Mouse (Mus musculus) intestine, embryonic 16.5 days (tissue): ENCODE data around the gene Trappc5. TPM values are rescaled to one million over a fixed set of nuclear protein-coding genes. Genes with fewer than 3 reads are reported as not detected.

ENCODE experiments used
- ATAC-seq: fragments of 200-750 bp; cut with Nextera tagmentation; 2 replicates; pipeline ENCODE4 v1.8.0; 2017; ENCODE audit warnings: moderate TSS enrichment, moderate library complexity
- H3K27ac ChIP-seq: fragments of 300-500 bp; sonication (generic); 2 replicates; pipeline ENCODE4 v1.5.1; 2014; ENCODE audit warnings: mild to moderate bottlenecking, low read length
- H3K27me3 ChIP-seq: fragments of 300-500 bp; sonication (generic); replicated peaks from 2 replicates; pipeline ENCODE4 v1.6.1; 2014; ENCODE audit warnings: low read length, control low read depth, mixed read lengths; ENCODE audit not compliant: control insufficient read depth, insufficient read depth
- H3K36me3 ChIP-seq: fragments of 300-500 bp; sonication (generic); 2 replicates; pipeline ENCODE4 v1.6.1; 2014; ENCODE audit warnings: low read length, control low read depth; ENCODE audit not compliant: control insufficient read depth, insufficient read depth
- H3K4me1 ChIP-seq: fragments of 300-500 bp; sonication (generic); 2 replicates; pipeline ENCODE4 v1.6.1; 2014; ENCODE audit warnings: low read length, control low read depth, mixed read lengths; ENCODE audit not compliant: control insufficient read depth, insufficient read depth
- H3K4me2 ChIP-seq: fragments of 300-500 bp; sonication (generic); 2 replicates; pipeline ENCODE4 v1.6.1; 2014; ENCODE audit warnings: low read depth, low read length, control low read depth
- H3K4me3 ChIP-seq: fragments of 300-500 bp; sonication (generic); 2 replicates; pipeline ENCODE4 v1.5.1; 2014; ENCODE audit warnings: mild to moderate bottlenecking, low read length
- H3K9ac ChIP-seq: fragments of 300-500 bp; sonication (generic); 2 replicates; pipeline ENCODE4 v1.6.1; 2014; ENCODE audit warnings: low read depth, low read length
- H3K9me3 ChIP-seq: fragments of 300-500 bp; sonication (generic); 2 replicates; pipeline ENCODE4 v1.6.1; 2016; ENCODE audit warnings: low read length, control low read depth; ENCODE audit not compliant: control insufficient read depth
- WGBS: fragments of 180-500 bp; shearing (Covaris S2); extraction: QIAGEN DNeasy Blood & Tissue Kit; methylation state at CpG from one replicate; pipeline ENCODE4 v1.1.7; 2014; 5-methylcytosine and 5-hydroxymethylcytosine counted together
- polyA plus RNA-seq: library from polyadenylated mRNA; unstranded; fragments of >200 nt; fragmentation: Nextera tagmentation; extraction: Ambion mirVana; gene quantifications from 2 replicates; pipeline ENCODE4 v1.2.1, GENCODE M21; 2015

Trappc5 gene
- polyA plus RNA-seq, 1 experiment from 2014 or later: 38.8 TPM

GRCm38 (mm10) chr8:3670388-3670787 lies 5.7 kb upstream of the Trappc5 start:
- H3K9ac ChIP-seq: no peak overlapping the region
- no peaks in the 10 kb centered on the region for H3K36me3 ChIP-seq
- ATAC-seq: no peak
- no peak overlapping the region for H3K27ac ChIP-seq
- no peak overlapping the region for H3K4me3 ChIP-seq
- no peaks in the 10 kb centered on the region for H3K27me3 ChIP-seq
- WGBS: 77% methylated on average over 2 of the region's 2 CpGs
- no peaks in the 10 kb centered on the region for H3K9me3 ChIP-seq
- no peak overlapping the region for H3K4me2 ChIP-seq
- H3K4me1 ChIP-seq: no peaks in the 10 kb centered on the region

DNA sequence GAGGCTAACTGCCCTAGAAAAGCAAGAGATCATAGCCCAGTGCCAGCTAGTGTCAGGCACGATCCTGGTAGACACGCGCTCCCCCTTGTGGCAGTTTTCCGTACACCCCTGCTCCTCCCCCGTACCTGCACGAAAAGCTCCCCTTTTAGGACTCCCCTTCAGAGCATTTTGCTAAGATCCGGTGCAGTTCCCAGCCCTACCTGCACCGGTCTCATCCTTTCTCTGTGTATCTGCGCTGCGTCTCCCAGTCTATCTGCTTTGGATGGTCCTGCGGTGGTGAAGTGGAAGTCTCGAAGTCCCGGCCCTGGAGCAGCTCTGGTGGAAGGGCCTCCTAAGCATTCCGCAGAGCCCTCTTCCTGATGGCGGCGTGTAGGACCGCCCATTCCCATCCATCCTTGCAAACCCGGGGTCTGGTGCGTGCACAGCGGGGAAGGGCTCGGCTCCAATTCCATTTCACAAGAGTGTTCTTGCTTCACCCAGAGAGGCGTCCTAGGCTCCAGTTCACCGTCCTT lies 4.1 kb upstream of the Trappc5 start, which contains the start of gene Fcor:
TSS of gene Fcor (minus strand) at position 383 of the 512 bp plus-strand sequence.
- Histone ChIP-seq H3K4me2 (peak within 1 kb of the TSS; percentile 71), H3K27me3 (no peaks in the 10 kb centered on the region), H3K27ac (peak within 1 kb of the TSS; percentile 50; the same call in 1 of the 2 replicates), H3K4me3 (peak within 1 kb of the TSS; percentile 60), H3K36me3 (no peaks in the 10 kb centered on the region), H3K9me3 (no peaks in the 10 kb centered on the region), H3K9ac (peak within 1 kb of the TSS; percentile 67), H3K4me1 (peaks cover 2% of the 10 kb centered on the region; the same call in 1 of the 2 replicates)
- ATAC-seq: peak; percentile 83
- 0% methylated on average over 23 of the region's 23 CpGs for WGBS

DNA sequence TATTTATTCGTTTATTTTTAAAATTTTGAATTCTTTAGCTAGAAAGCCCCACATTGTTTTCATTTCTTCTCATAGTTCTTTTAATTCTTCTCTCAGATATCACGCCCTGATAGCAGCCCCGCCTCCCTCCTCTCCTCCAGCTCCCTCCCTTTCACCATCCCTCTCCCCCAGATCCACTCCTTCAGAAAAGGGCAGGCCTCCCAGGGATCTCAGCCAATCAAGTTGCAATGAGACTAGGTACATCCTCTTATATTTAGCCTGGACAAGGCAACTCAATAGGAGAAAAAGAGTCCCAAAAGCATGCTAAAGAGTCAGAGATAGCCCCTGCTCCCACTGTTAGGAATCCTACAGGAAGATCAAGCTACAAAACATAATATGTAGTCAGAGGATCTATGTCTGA lies 1.4 kb upstream of the Trappc5 start:
- peaks cover 11% of the 10 kb centered on the region for H3K4me1 ChIP-seq
- WGBS: 52% methylated on average over 3 of the region's 3 CpGs
- no peaks in the 10 kb centered on the region for H3K9me3 ChIP-seq
- no peak overlapping the region for H3K27ac ChIP-seq
- H3K27me3 ChIP-seq: no peaks in the 10 kb centered on the region
- peaks cover 10% of the 10 kb centered on the region for H3K36me3 ChIP-seq
- no peak for ATAC-seq
- H3K9ac ChIP-seq: no peak overlapping the region
- H3K4me2 ChIP-seq: no peak overlapping the region
- H3K4me3 ChIP-seq: no peak overlapping the region

DNA sequence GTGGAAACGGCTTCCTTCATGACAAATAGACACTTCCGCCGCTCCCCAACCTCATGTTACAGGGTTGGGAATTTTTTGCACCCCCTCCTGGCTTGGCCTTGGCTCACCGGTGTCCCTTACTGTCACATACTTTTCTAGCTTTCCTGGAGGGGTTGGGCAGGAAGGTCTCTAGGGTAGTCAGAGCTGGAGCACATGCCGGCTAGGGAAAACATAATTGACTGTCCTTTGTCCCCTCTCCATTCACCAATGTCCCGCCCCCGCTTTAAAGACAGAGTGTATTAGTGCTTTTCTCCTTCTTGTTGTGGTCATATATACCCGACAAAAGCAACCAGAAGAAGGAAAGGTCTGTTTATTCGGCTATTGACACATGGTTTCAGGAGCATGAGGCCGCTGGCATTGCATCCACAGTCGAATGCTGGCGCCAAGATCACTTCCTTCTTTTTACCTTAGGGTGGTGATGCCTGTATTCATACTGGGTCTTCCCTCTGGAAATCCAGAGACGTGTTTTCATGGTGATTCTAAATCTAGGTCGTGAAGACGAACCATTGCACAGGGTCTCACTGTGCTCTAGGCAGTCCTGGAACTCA lies 987 bp downstream of the Trappc5 start:
- peak; percentile 20 for ATAC-seq
- H3K4me1 ChIP-seq: peaks cover 11% of the 10 kb centered on the region
- WGBS: 2% methylated on average over 15 of the region's 15 CpGs
- no peaks in the 10 kb centered on the region for H3K9me3 ChIP-seq
- H3K4me2 ChIP-seq: peak overlapping the region; percentile 80
- H3K27me3 ChIP-seq: no peaks in the 10 kb centered on the region
- peak overlapping the region; percentile 86 for H3K9ac ChIP-seq
- H3K36me3 ChIP-seq: peaks cover 18% of the 10 kb centered on the region
- H3K27ac ChIP-seq: peak overlapping the region; percentile 97
- H3K4me3 ChIP-seq: peak overlapping the region; percentile 70

DNA sequence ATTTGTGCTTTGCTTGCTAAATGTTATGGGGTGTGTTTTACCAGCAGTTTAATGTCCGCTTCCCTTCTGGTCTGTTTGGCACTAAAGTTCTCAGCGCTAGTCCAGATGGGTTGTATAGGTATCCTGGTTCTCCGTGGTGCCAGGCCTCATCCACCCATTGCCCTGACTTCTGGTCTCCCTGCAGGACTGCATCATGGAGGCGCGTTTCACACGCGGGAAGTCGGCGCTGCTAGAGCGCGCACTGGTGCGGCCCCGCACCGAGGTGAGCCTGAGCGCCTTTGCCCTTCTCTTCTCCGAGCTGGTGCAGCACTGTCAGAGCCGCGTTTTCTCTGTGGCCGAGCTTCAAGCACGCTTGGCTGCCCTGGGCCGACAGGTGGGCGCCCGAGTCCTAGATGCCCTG lies 2.7 kb downstream of the Trappc5 start:
- Histone ChIP-seq H3K4me1 (peaks cover 11% of the 10 kb centered on the region), H3K9me3 (no peaks in the 10 kb centered on the region), H3K4me3 (no peak overlapping the region), H3K4me2 (no peak overlapping the region), H3K27me3 (no peaks in the 10 kb centered on the region), H3K36me3 (peaks cover 18% of the 10 kb centered on the region), H3K9ac (no peak overlapping the region), H3K27ac (no peak overlapping the region)
- no peak for ATAC-seq
- WGBS: 96% methylated on average over 23 of the region's 23 CpGs

GRCm38 (mm10) chr8:3679236-3679635 lies 3.1 kb downstream of the Trappc5 start:
- Histone ChIP-seq H3K4me1 (peaks cover 11% of the 10 kb centered on the region), H3K27ac (no peak overlapping the region), H3K27me3 (no peaks in the 10 kb centered on the region), H3K36me3 (peaks cover 18% of the 10 kb centered on the region), H3K9ac (no peak overlapping the region), H3K4me3 (no peak overlapping the region), H3K4me2 (no peak overlapping the region), H3K9me3 (no peaks in the 10 kb centered on the region)
- ATAC-seq: no peak
- WGBS: 95% methylated on average over 23 of the region's 23 CpGs

DNA sequence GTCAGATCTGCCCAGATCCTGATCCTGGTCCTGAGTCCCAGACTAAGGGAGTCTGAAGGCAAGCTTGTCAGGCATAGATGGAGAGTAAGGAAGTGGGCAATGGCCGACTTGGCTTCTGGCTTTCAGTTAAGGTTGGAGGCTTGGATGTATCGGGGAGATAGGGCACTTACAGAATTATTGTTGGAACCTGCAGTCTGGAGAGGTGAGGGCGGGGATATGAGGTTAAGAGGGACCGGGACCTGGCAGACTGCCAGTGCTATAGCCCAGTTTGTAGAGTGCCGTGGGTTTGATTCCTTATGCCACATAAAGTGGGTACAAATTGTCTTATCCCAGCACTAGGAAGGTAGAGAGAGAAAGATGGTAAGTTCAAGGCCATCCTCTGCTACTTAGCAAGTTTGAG lies 3.6 kb downstream of the Trappc5 start:
- ATAC-seq: no peak
- Histone ChIP-seq H3K27ac (no peak overlapping the region), H3K27me3 (no peaks in the 10 kb centered on the region), H3K9me3 (no peaks in the 10 kb centered on the region), H3K9ac (no peak overlapping the region), H3K4me3 (no peak overlapping the region), H3K4me1 (peaks cover 11% of the 10 kb centered on the region), H3K36me3 (peaks cover 18% of the 10 kb centered on the region), H3K4me2 (no peak overlapping the region)
- WGBS: 87% methylated on average over 5 of the region's 5 CpGs

DNA sequence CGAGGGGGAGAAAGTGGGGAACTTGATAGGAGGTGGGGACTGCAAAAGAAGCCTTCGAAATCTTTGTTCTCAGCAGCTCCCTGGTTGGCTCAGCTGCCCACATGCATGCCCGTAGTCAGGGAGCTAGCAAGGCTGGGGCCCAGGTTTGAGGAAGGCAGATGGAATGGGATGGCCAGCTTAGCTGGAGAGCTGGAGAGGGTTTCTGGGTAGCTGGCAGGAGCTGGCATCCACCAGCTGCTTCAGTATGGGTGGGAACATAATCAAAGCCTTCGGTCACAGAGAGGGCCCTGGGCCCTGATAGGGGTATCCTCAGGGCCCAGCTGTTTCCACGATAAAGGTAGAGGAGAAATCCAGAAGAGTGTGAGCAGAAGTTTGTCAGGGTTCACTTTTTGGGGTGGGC lies 6.3 kb downstream of the Trappc5 start:
- Histone ChIP-seq H3K27ac (no peak overlapping the region), H3K9ac (no peak overlapping the region), H3K4me2 (no peak overlapping the region), H3K36me3 (peaks cover 18% of the 10 kb centered on the region), H3K27me3 (no peaks in the 10 kb centered on the region), H3K4me1 (peaks cover 5% of the 10 kb centered on the region; the same call in 1 of the 2 replicates), H3K9me3 (no peaks in the 10 kb centered on the region), H3K4me3 (no peak overlapping the region)
- WGBS: 90% methylated on average over 5 of the region's 5 CpGs
- ATAC-seq: no peak

DNA sequence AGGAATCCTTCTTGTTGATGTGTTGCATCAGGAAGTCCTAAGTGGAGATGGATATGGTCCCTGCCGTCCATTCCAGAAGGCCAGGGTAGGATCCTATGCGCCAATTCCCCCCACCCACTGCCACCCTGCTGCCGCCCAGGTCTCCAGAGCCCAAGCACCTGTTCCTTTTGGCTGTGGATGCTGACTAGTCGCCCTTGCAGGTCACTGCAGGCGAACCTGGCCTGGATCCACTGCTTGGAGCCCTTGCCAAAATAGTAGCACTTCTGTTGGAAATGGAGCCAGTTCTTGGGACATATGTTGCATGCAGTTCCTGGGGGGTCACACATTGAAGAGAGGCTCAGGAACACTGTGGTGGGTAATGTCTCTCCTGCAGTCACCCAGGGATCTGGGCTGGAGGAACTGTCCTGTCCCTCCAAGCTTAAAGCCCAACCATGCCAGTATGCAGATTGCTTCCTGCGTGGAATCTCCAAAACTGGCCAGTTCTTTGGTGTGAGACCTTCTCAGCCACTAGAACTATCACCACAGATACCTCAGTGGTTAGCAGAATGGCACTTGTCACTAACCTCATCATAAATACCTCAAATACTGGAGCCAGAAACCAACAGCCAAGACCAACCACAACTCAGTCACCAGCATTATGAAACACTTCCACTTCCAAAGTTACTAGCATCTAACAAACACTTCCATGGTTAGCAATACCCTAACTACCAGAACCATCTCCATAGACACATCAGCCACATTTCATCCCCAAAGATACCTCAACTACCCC lies 7.5 kb downstream of the Trappc5 start:
- H3K27ac ChIP-seq: no peak overlapping the region

More for the DNA sequence above, 7.5 kb downstream of the Trappc5 start:
- Histone ChIP-seq H3K27me3 (no peaks in the 10 kb centered on the region), H3K36me3 (peaks cover 18% of the 10 kb centered on the region), H3K9ac (no peak overlapping the region), H3K9me3 (no peaks in the 10 kb centered on the region), H3K4me2 (no peak overlapping the region), H3K4me3 (no peak overlapping the region), H3K4me1 (no peaks in the 10 kb centered on the region)
- no peak for ATAC-seq
- 78% methylated on average over 6 of the region's 6 CpGs for WGBS
